Mouse (Mus musculus) kidney, postnatal 4 days (tissue): ENCODE measurements at regions not wholly inside any gene's neighbourhood (a gene's known extent, or its start where the extent isn't known, plus 50 kb on each side); places are given as distances from the start of the nearest gene placed in this dataset.

Experiments
- DNase-seq, 2 experiments: peaks; one replicate each; pipeline ENCODE4 v3.0.0; 2021; ENCODE audit warnings: mixed read lengths in 2 of 2

GRCm38 (mm10) chr9:90618154-90618553 lies 347.6 kb upstream of the Tbc1d2b start:
- DNase-seq, result no peak

- no peak for DNase-seq
Observed at GRCm38 (mm10) chr9:90597894-90598293, 327.3 kb upstream of the Tbc1d2b start.

GRCm38 (mm10) chr9:90556742-90557141 lies 286.1 kb upstream of the Tbc1d2b start:
- DNase-seq, result no peak

DNA sequence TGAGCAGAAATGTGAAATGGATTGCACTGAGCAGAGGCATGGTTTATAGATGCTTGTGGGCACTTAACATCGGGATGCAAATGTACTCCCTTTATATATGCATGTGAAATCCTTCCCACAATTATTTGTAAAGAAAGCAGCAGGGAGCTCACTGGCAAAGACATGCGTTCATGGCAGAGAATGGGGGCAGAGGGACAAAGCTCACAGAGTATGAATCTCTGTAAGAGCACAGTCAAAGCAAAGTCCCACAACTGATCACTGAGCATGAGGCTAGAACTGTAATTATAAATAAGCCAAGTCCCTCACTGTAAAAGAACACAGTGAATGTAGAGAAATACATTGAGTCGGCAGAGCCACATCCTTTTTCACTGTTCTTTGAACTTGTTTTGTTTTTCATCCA lies 285.6 kb upstream of the Tbc1d2b start:
- DNase-seq, result no peak

DNA sequence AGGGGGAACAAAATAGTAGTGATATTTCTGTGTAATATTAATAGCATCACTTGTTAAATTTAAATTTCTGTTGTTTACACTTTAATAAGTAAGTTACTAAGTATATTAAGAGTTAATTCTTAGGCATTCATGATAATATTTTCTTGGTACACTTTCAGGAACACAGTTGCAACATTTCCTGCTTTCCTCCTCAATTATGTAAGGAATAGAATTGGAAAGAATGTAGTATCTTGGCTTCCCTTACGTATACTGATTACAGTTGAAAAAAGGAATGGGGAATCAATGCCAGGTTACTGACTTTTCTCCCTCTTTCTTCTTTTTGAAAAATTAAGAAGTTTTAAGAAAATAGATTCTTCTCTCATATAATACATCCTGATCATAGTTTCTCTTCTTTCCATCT lies 277.3 kb upstream of the Tbc1d2b start:
- DNase-seq, result no peak

DNA sequence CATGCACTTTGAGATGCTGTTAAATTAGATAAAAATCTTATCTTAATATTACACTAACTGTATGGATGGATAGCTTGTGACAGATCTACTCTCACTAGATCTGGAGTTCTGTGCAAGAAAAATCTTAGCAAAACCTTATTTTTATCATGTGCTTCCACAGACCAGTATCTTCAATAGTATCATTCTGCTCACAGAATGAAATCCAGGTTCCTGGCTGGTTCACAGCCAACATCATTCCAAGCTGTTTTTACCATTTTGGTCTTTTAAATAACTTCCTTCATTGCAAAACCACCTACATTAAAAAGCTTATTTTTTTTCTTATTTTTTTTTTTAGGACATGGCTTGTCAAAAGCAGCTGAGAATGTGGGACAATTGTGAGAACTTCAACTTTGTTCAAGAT lies 276.1 kb upstream of the Tbc1d2b start:
- DNase-seq, result no peak

GRCm38 (mm10) chr9:90537683-90538082 lies 267.1 kb upstream of the Tbc1d2b start:
- DNase-seq, result peak; percentile 12 to 20

GRCm38 (mm10) chr9:90533372-90533771 lies 262.8 kb upstream of the Tbc1d2b start:
- DNase-seq, result no peak

GRCm38 (mm10) chr9:90521186-90521585 lies 250.6 kb upstream of the Tbc1d2b start:
- DNase-seq, result no peak

DNA sequence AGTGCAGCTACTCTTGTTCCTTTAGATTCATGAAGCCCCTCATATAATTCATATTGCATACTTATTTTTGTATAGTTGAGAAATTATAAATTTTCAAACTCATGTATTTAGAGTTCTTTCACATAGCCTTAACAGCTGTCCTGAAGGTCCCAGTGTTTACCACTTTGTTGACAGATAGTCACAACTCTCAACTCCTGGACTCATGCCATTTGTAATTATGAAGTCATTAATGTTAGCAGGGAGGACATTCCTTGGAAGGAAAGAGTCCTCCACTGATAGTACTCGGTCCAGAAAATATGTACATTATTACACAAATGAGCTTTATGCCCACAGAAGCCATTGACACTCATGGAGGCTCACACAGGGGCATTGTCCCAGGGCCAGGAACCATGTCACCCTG lies 224.3 kb upstream of the Tbc1d2b start:
- no peak for DNase-seq

GRCm38 (mm10) chr9:90490561-90491152 lies 220.1 kb upstream of the Tbc1d2b start:
- no peak for DNase-seq

DNA sequence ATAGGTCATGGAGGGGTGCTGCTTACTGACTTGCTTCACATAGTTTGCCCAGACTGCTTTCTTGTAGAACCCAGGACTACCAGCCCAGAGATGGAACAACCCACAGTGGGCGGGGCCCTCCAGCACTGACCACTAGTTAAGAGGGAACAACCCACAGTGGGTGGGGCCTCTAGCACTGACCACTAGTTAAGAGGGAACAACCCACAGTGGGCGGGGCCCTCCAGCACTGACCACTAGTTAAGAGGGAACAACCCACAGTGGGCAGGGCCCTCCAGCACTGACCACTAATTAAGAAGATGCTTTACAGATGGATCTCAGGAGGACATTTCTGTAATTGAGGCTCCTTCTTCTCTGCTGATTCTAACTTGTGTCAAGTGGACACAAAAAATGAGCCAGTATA lies 180.0 kb upstream of the Tbc1d2b start:
- no peak for DNase-seq

DNA sequence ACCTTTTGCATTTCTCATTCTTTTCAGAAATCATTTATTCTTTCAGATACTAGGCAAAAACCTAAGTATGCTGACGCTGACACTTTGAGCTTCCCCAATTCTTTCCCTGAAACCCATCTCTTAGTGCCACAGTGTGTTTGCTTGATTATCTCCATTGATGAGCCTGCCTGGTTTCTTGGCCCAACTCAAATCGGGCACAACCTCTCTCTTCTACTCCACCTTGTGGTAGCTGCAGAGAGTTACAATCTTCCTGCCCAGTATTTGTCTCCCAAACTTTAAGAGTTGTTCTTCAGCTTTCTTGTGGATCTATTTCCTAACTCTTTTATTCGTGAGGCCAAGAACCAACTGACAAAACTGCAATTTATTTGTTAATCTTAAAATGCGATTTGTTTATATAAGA lies 176.4 kb upstream of the Tbc1d2b start:
- DNase-seq, result peak; percentile 5 to 6

GRCm38 (mm10) chr9:90434902-90435301 lies 164.3 kb upstream of the Tbc1d2b start:
- no peak for DNase-seq

DNA sequence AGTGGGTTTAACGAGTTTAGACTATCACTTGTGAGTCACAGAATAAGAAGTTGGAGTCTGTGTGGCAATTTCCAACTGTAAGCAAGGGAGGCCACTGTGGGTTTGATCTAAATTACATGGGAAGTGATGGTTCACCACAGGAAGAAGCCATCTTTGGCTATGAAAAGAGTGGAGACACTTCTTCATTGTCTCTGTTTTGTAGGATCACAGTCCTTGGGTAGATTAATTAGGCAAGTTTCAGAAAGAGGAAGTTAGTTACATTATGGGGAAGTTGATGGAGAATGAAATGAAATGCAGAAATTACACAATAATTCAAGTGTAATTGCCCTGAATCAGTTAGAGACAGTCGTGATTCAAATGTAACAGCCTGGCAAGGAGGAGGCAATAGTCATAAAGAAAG lies 160.3 kb upstream of the Tbc1d2b start:
- no peak for DNase-seq

- no peak for DNase-seq
Observed at GRCm38 (mm10) chr9:90421662-90422061, 151.1 kb upstream of the Tbc1d2b start.

- DNase-seq, result no peak
Observed at GRCm38 (mm10) chr9:90419762-90420541, 149.3 kb upstream of the Tbc1d2b start.

DNA sequence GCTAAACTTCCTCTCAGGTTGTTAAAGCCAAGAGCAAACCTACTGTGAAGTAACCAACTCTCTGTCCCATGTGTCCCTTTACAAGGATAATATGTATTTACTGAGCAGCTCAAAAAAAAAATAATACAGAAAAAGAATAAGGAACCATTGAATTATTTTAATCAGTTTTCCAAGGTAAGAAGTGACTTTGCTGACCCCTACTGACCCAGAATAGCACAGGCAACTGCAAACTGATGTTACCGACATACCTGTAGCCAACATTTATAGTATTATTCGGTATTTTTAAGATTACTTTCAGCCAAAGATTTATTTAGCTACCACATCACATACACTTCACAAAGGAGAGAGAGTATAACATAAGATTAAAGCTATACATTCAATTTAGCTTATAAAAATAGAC lies 138.2 kb upstream of the Tbc1d2b start:
- no peak for DNase-seq

DNA sequence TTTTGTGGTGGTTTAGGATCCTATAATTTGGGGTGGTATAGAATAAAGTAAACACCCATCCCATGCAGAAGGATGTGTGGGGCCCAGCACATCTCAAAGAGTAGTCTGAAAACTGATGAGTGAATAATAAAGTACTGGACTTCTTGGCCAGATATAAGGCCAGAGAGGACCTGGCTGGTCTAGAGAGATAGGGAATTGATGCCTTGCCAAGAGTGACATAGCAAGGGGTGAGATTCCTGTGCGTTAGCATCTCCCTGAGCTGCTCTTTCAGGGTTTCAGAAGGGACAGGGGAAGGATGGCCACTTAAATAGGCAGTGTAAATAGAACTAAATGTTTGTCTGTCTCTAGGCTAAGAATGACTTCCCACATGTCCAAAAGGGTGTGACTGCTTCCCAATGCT lies 137.0 kb upstream of the Tbc1d2b start:
- no peak for DNase-seq

DNA sequence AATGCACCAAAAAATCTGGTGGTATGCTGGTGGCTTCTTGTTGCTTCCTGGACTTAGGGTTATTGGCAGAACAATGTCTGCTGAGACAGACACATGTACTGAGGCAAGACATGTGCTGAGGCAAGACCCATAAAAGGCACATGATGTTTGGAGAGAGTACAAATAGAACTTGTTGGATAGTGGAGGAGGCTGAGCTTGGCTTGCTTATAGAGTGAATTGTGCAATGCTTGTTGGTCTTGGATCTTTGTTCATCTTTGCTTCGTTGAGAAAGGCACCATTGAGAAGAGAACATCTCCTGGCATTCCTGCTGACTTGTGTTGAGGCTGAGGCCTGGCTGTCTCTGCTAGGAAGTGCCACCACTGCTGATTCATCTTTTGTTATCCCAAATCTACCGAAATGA lies 117.8 kb upstream of the Tbc1d2b start:
- DNase-seq, result no peak

DNA sequence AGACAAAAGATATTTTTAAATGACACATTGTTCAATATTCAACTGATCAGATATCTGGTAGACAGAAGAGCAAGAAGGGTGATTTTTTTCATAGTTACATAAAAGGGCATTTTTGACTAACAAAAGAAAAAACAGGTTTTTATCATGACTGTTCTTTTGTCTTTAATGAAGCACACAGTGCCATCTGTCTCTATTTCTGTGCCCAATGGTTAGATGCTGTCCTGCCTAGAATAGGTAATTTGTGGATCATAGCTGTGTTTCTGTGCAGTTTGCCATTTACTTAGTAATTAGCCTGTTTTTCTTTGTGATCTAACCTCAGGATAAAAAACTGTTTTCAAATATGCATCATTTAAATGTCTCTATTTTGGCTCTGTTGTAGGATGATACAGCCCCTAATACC lies 114.4 kb upstream of the Tbc1d2b start:
- DNase-seq, result no peak

DNA sequence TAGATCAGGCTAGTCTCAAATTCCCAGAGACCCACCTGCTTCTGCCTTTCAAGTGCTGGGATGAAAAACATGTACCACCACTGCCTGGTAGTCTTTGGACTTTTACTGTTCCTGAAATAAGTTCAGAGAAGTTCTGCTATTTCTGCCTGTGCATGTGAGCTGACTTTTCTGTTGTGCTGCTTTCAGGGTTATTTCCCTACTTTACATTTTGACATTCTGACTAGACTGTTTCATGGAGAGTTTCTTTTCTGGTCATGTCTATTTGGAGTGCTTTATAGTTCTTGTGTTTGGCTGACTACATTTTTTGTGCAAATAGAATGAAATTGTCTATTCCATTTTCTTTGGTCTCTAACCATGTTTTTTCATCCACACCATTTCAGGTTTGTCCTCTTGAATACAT lies 109.5 kb upstream of the Tbc1d2b start:
- no peak for DNase-seq

DNA sequence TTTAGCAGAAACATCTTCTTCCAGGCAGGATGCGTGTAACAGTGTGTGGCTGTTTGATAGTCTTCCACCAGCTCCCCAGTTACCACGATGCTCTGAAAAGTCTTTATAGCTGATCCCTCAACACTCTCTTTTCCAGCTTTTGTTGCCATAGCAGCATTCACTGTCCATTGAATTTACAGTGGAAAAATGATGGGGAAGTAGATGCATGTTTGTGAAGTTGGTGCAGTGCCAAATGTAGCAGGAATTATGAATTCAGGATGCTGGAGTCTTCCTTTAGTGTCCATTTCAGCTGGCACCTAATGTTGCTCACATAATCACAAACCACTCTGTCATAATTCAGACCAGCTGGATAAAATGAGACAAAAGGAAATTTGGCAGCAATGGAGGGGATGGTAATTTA lies 99.0 kb upstream of the Tbc1d2b start:
- DNase-seq, result no peak

DNA sequence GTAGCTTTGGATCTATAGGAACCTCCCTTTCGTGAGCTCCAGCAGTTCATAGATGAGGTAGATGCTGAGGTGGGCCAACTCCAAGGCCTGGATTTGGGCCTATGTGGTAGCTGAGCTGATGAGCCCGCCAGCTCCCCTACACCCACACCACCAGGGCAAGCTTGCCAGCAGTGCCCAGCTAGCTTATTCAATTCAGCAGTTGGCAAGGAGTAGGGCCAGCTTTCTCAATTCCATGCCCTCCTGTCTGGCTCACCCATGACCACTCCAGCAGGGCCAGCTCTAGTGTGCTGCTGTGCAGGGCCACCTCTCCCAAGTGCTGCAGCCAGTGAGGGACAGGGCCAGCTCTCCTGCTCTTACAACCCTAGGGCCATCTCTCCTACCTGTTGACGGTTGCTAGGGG lies 97.1 kb upstream of the Tbc1d2b start:
- DNase-seq, result no peak

DNA sequence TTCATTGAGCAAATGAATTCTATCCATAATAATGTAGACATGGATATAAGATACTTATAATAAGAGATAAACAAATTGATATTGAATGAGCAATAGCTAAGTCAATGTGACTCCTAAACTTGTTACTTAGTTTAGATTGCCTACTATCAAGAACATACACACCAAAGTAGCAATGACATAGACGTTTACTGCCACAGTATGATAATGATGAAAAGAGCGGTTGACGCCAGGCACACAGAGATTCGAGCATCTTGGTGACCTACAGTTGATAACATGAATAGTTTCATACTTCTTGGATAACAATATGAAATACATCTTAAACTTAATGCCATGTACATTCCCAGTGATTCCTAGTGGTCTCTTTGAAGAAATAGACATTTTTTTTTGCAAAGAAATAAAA lies 55.9 kb upstream of the Tbc1d2b start:
- DNase-seq, result no peak
